Mouse (Mus musculus): ENCODE measurements around the gene Hp1bp3.

Hp1bp3 gene

DNA sequence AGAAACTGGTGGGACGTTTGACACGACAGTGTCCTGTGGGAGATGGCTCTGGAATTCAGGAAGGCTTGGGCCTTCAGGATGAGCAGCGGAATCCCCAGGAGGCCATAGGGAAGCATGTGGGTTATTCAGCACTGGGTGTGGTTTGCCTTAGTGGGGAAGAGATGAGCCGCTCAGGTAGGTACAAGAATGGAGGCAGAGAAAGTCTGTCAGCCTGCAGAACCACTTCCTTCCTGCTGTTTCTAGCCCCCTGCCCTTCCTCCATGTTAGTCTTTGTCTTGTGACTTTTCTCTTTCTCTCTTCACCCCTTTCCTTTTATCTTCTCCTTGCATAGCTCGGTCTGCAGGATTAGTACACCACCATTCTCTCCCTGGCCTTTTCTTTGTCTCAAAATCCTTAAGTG, 6.3 kb downstream of the Hp1bp3 start:
- DNase-seq (ENCODE audit: low spot score), result no peak

GRCm38 (mm10) chr4:138223623-138224022, 7.5 kb downstream of the Hp1bp3 start:
- no peak for DNase-seq (ENCODE audit: low spot score)

GRCm38 (mm10) chr4:138246756-138247665, 30.9 kb downstream of the Hp1bp3 start:
- DNase-seq (ENCODE audit: low spot score), result peak; percentile 60

DNA sequence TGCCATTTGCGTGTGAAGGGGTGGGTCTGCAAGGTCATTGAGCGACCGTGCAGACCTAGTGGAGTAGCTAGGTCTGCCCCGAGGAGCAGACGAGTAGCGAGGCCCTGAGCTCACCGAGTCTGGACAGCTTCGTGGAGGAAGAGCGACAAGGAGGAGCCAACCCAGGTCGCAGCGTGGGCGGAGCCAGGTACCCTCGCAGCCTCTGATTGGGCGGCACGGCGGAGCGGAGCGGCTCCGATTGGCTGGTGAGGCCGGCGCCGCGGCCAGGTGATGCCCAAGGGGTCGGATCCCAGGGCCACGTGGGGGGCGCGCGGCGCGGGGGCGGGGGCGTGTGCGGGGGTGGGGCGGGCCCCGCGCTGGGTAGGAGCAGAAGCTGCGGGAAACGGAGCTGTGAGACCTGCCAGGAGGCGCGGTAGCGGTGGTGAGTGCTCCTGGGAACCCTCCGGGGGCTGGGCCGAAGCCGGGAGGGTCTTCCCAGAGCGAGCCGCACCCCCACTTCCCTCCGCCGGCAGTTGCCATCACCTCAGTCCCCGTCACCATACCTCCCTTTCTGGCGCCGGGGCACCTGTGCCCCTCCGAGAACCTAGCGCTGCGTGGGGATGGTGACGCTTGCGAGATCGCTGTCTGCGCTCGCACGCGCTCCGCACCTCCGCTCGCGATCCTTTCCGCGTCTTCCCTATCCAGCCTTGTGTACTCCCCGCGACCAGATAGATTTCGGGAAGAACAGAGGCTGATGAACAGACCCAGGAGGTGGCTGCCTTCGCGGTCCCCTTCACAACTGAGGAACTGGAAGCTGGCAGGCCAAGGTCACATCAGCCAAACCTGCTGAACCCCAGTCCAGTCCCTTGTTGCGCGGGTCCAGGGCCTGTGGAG, 34.2 kb downstream of the Hp1bp3 start, which contains the start of the genes Sh2d5 and Kif17:
Gene Sh2d5, plus strand, starts transcription at position 316 of the 873 bp plus-strand sequence.
Gene Kif17, plus strand, starts transcription at position 348 of the 873 bp plus-strand sequence.
- peak; percentile 94 for DNase-seq (ENCODE audit: low spot score)

- peak; percentile 77 for DNase-seq (ENCODE audit: low spot score)
These were observed 35.7 kb downstream of the Hp1bp3 start for GRCm38 (mm10) chr4:138251819-138252218.

GRCm38 (mm10) chr4:138252231-138252630, 36.1 kb downstream of the Hp1bp3 start:
- no peak for DNase-seq (ENCODE audit: low spot score)

- no peak for DNase-seq (ENCODE audit: low spot score)
These were observed 41.1 kb downstream of the Hp1bp3 start for GRCm38 (mm10) chr4:138257116-138257687.

DNA sequence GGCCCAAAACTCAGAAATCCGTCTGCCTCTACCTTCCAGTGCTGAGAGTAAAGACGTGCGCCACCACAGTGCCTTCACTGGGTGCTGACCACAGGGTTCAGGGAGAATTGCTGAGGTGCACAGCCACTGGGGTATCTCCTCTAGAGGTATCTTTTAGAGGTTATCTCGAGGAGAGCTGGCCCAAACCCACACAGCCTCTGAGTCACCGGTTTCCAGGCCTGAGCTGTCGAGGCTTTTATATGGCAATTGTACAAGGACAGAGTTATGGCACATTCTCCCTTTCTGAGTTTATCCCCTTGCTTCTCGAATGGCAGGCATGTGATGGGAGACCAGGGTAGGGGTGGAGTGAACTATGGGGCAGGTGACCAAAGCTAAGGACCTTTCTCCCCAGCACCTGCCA, 42.6 kb downstream of the Hp1bp3 start:
- no peak for DNase-seq (ENCODE audit: low spot score)

- no peak for DNase-seq (ENCODE audit: low spot score)
These were observed 43.4 kb downstream of the Hp1bp3 start for GRCm38 (mm10) chr4:138259482-138259881.

DNA sequence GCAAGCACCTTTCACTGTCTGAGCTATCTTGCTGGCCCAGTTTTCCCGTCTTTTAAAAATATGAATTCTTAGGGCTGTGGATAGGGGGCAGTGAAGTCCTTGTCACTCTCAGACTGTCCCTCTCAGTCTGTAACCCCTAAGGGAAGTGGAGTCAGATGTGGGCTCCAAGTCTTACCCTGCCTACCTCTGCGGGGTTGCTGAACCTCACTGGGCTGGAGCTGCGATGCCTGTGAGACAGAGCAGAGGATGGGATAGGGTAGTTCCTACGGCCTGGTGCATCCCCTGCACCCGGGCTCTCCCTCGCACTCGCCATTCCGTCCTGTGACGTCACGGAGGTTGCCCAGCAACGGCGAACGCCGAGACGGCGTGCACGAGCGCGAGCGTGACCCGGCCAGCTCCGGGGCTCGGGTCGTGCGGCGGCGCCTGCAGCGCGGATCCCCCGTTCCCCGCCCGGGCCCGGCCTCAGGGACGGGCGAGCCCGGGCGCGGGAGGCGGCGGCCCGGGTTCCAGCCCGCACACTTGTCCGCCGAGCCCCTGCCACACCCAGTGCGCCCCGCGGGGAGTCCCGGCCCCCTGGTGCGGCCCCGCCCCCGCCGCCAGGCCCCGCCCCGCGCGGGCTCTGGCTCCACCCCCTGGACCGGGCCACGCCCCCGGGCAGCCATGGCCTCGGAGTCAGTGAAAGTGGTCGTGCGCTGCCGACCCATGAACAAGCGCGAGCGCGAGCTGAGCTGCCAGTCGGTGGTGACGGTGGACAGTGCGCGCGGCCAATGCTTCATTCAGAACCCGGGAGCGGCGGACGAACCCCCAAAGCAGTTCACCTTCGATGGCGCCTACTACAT, 46.0 kb downstream of the Hp1bp3 start:
- no peak for DNase-seq (ENCODE audit: low spot score)

DNA sequence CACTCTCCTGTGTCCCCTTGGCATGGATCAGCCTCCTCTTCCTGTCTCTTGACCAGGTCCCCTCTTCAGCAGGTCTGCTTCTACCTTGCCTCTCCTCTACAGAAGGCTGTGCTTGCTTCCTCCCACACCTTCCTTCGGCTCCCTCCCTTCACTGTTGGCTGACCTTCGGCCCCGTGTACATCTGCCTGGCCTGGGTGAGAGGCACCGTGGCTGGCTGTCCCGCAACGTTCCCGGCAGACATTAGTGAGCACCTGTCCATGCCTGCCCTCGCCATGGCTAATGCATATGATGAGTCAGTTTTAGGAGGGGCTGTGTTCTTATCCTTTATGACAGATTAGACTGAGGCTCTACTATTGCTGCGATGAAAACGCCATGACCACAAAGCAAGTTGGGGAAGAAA, 51.8 kb downstream of the Hp1bp3 start:
- DNase-seq (ENCODE audit: low spot score), result no peak

DNA sequence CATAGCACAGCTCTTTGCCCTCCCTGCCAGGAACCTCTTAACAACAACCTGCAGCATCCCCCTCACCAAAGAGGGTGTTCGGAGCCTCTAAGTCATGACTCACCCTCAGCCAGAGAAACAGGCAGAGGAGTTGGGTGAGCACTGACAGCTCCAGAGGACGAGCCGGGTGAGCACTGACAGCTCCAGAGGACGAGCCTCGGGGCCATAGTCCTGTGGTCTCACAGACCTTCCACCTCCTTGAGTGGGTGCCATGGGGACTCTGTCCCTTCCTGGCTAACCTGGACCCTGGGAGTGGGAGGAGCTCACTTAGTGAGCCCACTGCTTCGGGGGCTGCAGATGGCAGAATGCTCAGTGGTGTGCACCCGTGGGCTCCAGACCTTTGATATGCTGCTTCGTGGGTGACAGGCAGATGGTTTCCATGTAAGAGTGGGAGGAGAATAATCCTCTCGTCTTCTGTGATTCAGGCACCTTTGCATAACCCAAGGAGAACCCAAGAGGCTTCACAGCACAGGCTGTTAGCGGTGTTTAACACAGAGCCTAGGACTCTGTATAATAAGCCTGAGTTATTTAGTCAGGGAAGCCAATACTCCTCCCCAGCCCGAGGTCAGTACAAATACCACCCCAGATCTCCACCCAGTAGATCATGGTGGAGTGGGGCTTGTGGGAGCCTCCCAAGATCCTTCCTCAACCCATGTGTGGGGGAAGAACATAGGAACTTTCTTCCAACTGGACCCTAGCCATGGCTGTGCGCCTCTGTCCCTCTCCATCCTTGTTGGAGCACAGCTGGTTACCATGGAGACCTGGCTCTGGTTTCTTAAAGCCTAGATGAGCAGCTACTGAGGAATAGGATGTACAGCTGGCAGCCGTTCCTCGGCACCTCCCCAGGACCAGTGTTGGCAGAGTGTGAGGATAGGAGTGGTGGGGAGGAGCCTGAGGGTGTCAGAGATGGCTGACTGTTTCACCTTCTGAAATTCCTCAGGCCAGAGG, 56.2 kb downstream of the Hp1bp3 start:
- DNase-seq (ENCODE audit: low spot score), result peak; percentile 52

DNA sequence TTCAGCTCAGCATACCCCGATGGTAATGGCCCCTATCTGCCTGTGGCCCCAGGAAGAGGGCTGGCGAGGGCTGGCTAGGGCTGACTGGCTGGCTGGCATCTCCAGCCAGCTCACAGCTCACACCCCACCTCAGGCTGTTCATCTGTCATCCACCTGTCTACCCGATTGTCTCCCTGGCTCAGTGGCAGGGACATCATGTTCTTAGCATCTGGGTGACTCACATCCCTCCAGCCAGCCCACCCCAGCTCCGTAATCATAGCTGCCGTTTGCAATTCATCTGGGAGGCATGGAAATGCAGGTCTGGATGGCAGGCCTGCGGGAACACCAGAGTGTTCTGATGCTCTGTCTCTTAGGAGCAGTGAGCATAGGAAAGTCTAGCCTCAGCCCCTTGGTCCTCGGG, 62.2 kb downstream of the Hp1bp3 start:
- peak; percentile 20 for DNase-seq (ENCODE audit: low spot score)

- peak; percentile 86 for DNase-seq (ENCODE audit: low spot score)
These were observed 66.7 kb downstream of the Hp1bp3 start for GRCm38 (mm10) chr4:138282834-138283233.

GRCm38 (mm10) chr4:138286411-138286810, 70.3 kb downstream of the Hp1bp3 start:
- DNase-seq (ENCODE audit: low spot score), result no peak

- no peak for DNase-seq (ENCODE audit: low spot score)
These were observed 72.6 kb downstream of the Hp1bp3 start for GRCm38 (mm10) chr4:138288691-138289090.

GRCm38 (mm10) chr4:138292028-138292427, 75.9 kb downstream of the Hp1bp3 start:
- DNase-seq (ENCODE audit: low spot score), result no peak

DNA sequence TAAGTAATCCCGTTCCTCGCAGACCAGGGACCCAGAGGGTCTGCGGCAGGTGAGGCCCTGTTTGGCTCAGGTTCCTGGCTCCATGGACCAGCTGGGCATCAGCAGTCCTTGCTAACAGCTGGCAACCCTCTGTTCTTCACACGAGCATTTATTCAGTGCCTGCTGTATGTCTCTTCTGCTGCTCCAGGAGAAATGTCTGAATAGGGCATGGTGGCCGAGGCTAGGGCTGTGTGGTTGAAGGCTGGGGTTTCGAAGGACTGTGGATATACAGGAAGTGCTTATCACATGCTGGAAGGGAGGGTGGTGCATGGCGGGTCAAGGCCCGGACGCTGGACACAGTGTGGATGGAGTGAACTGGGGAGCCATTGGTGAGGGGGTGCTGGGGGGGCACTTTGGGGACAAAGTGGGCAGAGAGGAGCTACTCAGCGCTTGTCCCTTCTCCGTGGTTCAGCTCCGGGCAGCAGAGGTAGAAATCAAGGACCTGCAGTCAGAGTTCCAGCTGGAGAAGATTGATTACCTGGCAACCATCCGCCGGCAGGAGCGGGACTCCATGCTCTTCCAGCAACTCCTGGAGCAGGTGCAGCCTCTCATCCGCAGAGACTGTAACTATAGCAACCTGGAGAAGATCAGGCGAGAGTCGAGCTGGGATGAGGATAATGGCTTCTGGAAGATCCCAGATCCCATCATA, 77.3 kb downstream of the Hp1bp3 start:
- peak; percentile 83 for DNase-seq (ENCODE audit: low spot score)

- no peak for DNase-seq (ENCODE audit: low spot score)
These were observed 78.0 kb downstream of the Hp1bp3 start for GRCm38 (mm10) chr4:138293949-138294550.
